Mouse (Mus musculus): ENCODE measurements around the gene Olfr522.

The Olfr522 gene

DNA sequence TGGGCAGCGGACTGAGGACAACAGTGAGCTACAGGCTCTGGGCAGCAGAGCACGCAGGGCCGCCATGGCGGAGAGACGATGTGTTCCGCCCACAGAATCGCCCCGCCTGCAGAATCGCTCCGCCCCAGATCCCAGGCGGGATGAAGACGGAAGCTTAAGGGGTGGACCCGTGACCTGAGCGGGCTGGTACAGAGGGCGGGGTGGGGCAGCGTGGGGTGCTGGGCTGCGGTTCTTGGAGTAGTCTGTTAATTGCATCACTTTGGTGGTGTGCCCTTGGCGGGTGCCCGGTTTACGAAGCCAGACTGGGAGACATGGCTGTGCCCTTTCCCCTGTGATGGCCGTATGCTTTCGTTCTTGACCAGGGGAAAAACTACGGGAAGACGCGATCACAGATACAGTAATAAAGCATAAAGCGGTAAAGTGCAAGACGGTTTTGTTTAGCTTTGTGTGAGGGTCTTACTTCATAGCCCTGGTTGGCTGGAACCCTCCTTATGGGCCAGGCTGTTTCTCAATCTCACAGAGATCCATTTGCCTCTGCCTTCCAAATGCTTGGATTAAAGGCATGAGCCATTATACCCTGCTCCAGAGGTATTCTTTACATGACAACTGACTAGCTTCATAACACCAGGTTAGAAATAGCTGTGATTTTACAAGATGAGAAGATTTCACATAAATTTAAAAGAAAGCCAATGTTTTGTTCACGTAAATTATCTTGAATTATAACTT, 48.1 kb downstream of the Olfr522 start, which contains the start of gene Echs1:
Gene Echs1, minus strand, starts transcription at position 148 of the 726 bp plus-strand sequence.
- in situ Hi-C loops (cut with MboI, MseI): no loop called here

DNA sequence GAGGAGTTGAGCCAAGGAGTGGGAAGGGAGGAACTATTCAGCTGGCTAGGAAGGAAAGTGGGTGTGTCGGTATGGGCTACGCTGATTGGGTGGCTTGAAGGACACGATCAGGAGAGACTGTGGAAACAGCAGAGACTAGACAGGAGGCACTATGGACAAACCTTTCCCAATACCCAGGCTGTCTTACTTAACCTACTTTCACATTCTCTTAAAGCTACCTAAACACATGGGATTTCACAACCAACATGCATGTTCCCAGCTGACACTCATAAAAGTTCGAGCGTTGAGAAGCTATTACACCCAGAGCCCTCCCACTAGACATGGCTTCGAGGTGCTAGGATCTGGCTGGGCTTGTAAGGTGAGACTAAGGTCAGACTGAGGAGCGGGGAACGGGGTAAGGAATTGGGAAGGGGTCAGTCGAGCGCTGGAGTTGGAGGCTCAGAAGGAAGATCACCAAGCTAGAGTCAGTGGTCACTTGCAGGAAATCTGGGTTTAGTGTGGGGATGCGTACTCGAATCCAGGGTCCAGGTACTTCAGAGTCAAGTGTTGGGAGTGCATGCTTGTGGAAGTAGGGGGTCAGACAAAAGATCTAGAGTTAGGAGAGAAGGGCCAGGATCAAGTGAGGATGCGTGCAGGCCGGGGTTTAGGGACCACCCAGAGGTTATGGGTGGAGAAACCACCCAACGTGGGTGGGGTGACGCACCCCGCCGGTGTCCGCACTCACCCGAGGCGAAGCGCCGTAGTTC, 48.8 kb downstream of the Olfr522 start, which contains the start of gene Paox:
Gene Paox, plus strand, starts transcription at position 217 of the 746 bp plus-strand sequence.
- in situ Hi-C loops (cut with MboI, MseI): no loop called here

DNA sequence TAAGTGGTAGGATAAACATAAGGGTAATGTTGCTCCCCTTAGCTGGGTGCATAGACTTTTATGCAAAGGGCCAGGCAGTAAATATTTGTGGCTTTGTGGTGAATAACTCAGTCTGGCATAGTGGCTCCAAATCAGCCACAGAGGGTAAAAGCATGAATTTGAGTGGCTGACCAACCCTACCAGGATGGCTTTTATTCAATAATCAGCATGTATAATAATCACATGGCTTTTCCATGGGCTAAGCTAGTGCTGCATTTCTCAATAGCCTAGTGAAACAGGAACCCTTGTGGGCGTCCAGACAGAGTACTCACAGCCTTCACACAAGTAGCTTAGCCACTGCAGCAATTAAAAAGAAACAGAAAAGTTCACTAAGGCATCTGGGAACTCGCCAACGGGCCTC, 52.6 kb downstream of the Olfr522 start:
- in situ Hi-C loops (cut with MboI, MseI): no loop called here
